Mouse (Mus musculus): ENCODE data around the gene Ccdc134.

GRCm38 (mm10) chr15:82158243-82159035 lies 30.7 kb downstream of the Ccdc134 start:
- TF ChIP-seq CTCF (IDR thresholded peaks at IDR 0.05; ENCODE audit: borderline replicate concordance, insufficient read depth, low read depth, low read length) = no peak
- no peak for TF ChIP-seq POLR2A (IDR thresholded peaks at IDR 0.05; ENCODE audit: borderline replicate concordance, insufficient read depth, low read length)
